Mouse (Mus musculus): ENCODE measurements around the gene Prnd.

DNA sequence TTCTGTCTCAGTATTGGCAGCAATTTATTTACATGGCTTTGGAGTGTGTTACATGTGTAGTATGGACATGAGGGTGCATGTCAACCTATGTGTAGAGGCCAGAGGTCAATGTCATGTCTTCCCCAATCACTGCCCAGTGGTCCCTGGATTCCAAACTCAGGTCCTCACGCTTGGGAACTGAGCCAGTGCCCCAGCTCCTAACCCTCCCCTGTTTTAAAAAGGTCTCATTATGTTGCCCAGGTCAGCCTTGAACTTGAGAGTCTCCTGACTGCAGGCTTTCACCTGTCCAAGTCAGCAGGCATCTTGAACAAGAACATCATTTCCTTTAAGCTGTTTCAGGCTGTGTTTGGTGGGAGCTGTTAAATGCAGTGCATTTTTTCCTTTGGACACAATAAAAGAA is 41.8 kb upstream of the Prnd start:
- TF ChIP-seq POLR2A (IDR thresholded peaks at IDR 0.05; ENCODE audit: borderline replicate concordance, extremely low read depth, insufficient read depth, insufficient read length, poor library complexity, severe bottlenecking) (no peak), CTCF (IDR thresholded peaks at IDR 0.05; ENCODE audit: borderline replicate concordance, extremely low read depth, insufficient read depth, insufficient read length) (no peak)
